Mouse (Mus musculus) myocyte (in vitro differentiated cells): Measurements from ENCODE around the gene Plxna1. TPM values are rescaled to one million over a fixed set of nuclear protein-coding genes. Genes with fewer than 3 reads are reported as not detected.

Experiments
- H3K27me3 ChIP-seq: one replicate; pipeline ENCODE4 v1.6.1; 2011; ENCODE audit not compliant: control insufficient read depth, insufficient read depth, insufficient read length
- H3K36me3 ChIP-seq: one replicate; pipeline ENCODE4 v1.6.1; 2011; ENCODE audit not compliant: control insufficient read depth, insufficient read depth
- H3K4me2 ChIP-seq: one replicate; pipeline ENCODE4 v1.6.1; 2011; ENCODE audit warnings: low read depth, control low read depth
- H3K4me3 ChIP-seq: one replicate; pipeline ENCODE4 v1.5.1; 2011; ENCODE audit warnings: mild to moderate bottlenecking, control low read depth, moderate library complexity
- H3K79me2 ChIP-seq: one replicate; pipeline ENCODE4 v1.6.1; 2011; ENCODE audit not compliant: control insufficient read depth, insufficient read depth
- H3ac ChIP-seq: one replicate; pipeline ENCODE4 v1.6.1; 2011; ENCODE audit not compliant: control insufficient read depth, insufficient read length
- CEBPB ChIP-seq: IDR thresholded peaks from 2 replicates; pipeline ENCODE4 v1.6.1; 2011; ENCODE audit warnings: mild to moderate bottlenecking, moderate library complexity; ENCODE audit not compliant: poor library complexity, insufficient read depth, severe bottlenecking
- E2F4 ChIP-seq: IDR thresholded peaks from one replicate; pipeline ENCODE4 v1.6.1; 2011; ENCODE audit warnings: mild to moderate bottlenecking, control low read depth, moderate library complexity; ENCODE audit not compliant: insufficient read depth
- MAX ChIP-seq: IDR thresholded peaks from one replicate; pipeline ENCODE4 v1.6.1; 2011; ENCODE audit warnings: low read depth, mild to moderate bottlenecking, control low read depth
- MYOD1 ChIP-seq, 3 experiments: IDR thresholded peaks; one replicate each; pipeline ENCODE4 v1.6.1; 2011; ENCODE audit warnings: control low read depth in 2 of 3, low read depth in 2 of 3, mild to moderate bottlenecking in 2 of 3, moderate library complexity in 1 of 3; ENCODE audit not compliant: insufficient read length in 2 of 3, control insufficient read depth in 1 of 3
- MYOG ChIP-seq, 3 experiments: IDR thresholded peaks; one replicate each; pipeline ENCODE4 v1.6.1; 2011; ENCODE audit warnings: control low read depth in 2 of 3, low read depth in 2 of 3, mild to moderate bottlenecking in 2 of 3; ENCODE audit not compliant: insufficient read length in 2 of 3, control insufficient read depth in 1 of 3, insufficient read depth in 1 of 3
- POLR2A ChIP-seq: IDR thresholded peaks from one replicate; pipeline ENCODE4 v1.6.1; 2011; ENCODE audit warnings: low read depth, mild to moderate bottlenecking, control low read depth, moderate library complexity; ENCODE audit not compliant: insufficient read length
- POLR2AphosphoS2 ChIP-seq: IDR thresholded peaks from one replicate; pipeline ENCODE4 v1.6.1; 2011; ENCODE audit warnings: low read depth, control low read depth; ENCODE audit not compliant: insufficient read length
- REST ChIP-seq: IDR thresholded peaks from one replicate; pipeline ENCODE4 v1.6.1; 2011; ENCODE audit warnings: mild to moderate bottlenecking, control low read depth, moderate library complexity; ENCODE audit not compliant: insufficient read depth, insufficient read length
- SRF ChIP-seq: IDR thresholded peaks from one replicate; pipeline ENCODE4 v1.6.1; 2011; ENCODE audit warnings: low read depth; ENCODE audit not compliant: control insufficient read depth, insufficient read length
- TCF12 ChIP-seq: IDR thresholded peaks from one replicate; pipeline ENCODE4 v1.6.1; 2011; ENCODE audit warnings: mild to moderate bottlenecking, control low read depth; ENCODE audit not compliant: poor library complexity, insufficient read depth, severe bottlenecking
- TCF3 ChIP-seq: IDR thresholded peaks from one replicate; pipeline ENCODE4 v1.6.1; 2011; ENCODE audit warnings: low read depth, control low read depth; ENCODE audit not compliant: insufficient read length
- USF1 ChIP-seq: IDR thresholded peaks from one replicate; pipeline ENCODE4 v1.6.1; 2011; ENCODE audit warnings: low read depth, mild to moderate bottlenecking, control low read depth, moderate library complexity
- polyA plus RNA-seq: library from polyadenylated mRNA; unstranded; fragments of >200 nt; fragmentation: generic; extraction: Trizol; gene quantifications from one replicate; pipeline ENCODE4 v1.2.1, GENCODE M21; 2012; ENCODE audit warnings: missing spikeins

Plxna1 gene
- polyA plus RNA-seq, 1 experiment: 64.4 TPM

DNA sequence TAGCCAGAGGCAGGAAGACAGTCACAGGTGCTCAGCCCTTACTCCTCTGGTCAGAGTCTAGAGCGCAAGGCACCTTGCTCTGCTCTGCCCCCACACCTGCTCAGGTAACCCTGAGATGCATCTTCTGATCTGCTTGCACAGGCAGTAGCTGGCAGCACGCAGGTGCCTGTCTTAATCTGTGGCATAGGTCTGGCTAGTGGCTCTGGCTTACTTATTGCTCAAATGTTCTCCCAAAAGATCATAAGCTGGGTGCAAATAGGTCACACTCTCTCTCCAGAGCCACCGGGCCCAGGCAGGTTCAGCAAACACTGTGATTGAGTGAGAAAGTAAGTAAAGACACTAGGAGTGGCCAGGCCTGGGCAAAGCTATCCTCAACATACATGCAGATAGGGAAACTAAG is 3.2 kb downstream of the Plxna1 start:
- Histone ChIP-seq H3K79me2 (peaks cover 75% of the 10 kb centered on the region), H3ac (no peak overlapping the region), H3K36me3 (no peaks in the 10 kb centered on the region), H3K4me2 (peak overlapping the region; percentile 96), H3K4me3 (peak overlapping the region; percentile 73), H3K27me3 (no peaks in the 10 kb centered on the region)
- TF ChIP-seq E2F4 (no peak), USF1 (no peak), MYOD1 (IDR thresholded peaks at IDR 0.05; ENCODE audit: control insufficient read depth in 1 of 3, insufficient read length in 2 of 3, low read depth in 2 of 3) (no peak), TCF12 (no peak), POLR2AphosphoS2 (no peak), MYOG (IDR thresholded peaks at IDR 0.05; ENCODE audit: control insufficient read depth in 1 of 3, insufficient read depth in 1 of 3, insufficient read length in 2 of 3, low read depth in 2 of 3) (no peak), POLR2A (no peak), CEBPB (no peak), SRF (no peak), MAX (no peak)

DNA sequence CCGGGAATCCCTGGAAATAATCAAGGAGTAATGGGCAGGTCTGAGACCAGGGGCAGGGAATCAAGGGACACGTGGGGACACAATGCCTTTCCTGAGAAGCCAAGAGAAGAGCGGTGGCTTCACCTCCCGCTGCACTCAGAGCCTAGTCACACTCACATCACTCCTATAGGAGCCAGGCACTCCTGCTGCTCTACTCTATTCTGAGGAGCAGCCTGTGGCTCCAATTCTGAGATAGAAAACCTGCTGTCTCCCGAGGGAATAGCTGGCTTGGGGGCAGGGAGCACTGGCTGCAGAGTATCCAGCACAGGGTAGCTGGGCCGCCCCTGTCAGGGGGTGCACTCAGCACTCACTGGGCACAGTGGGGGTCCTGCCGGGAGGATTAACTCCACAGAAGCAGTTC is 6.8 kb downstream of the Plxna1 start:
- H3K79me2 ChIP-seq: peaks cover 90% of the 10 kb centered on the region
- H3K36me3 ChIP-seq: peaks cover 5% of the 10 kb centered on the region
- no peak overlapping the region for H3K4me3 ChIP-seq
- no peak overlapping the region for H3K4me2 ChIP-seq
- H3K27me3 ChIP-seq: no peaks in the 10 kb centered on the region
- no peak overlapping the region for H3ac ChIP-seq
- TF ChIP-seq MAX (no peak), E2F4 (no peak), USF1 (no peak), TCF12 (no peak), CEBPB (no peak), POLR2AphosphoS2 (no peak)

DNA sequence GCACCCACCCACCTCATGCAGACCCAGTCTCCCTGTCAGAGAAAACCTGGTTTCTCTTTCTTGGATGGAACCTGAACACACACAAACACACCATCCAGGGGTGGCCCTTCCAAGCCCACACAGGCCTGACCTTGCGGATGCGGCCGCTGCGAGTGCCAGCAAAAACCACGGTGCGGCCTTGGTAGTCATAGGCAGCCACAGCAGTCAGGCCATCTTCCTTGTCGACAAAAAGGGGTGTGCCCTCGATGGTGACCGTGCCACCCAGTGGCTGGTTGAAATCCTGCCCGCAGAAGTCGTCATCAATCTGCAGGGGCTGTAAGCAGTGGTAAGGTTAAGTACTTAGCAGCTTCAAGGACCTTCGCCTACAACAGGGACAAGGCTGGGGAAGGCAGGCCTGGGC is 7.7 kb downstream of the Plxna1 start:
- Histone ChIP-seq H3K4me2 (peak overlapping the region; percentile 52), H3K79me2 (peaks cover 80% of the 10 kb centered on the region), H3K27me3 (no peaks in the 10 kb centered on the region), H3ac (no peak overlapping the region), H3K4me3 (no peak overlapping the region), H3K36me3 (peaks cover 5% of the 10 kb centered on the region)
- TF ChIP-seq MYOG (IDR thresholded peaks at IDR 0.05; ENCODE audit: control insufficient read depth in 1 of 3, insufficient read depth in 1 of 3, insufficient read length in 2 of 3, low read depth in 2 of 3) (peak in 1 of 3 experiments; percentile 33), MYOD1 (IDR thresholded peaks at IDR 0.05; ENCODE audit: control insufficient read depth in 1 of 3, insufficient read length in 2 of 3, low read depth in 2 of 3) (peak in 1 of 3 experiments; percentile 24), MAX (no peak)

DNA sequence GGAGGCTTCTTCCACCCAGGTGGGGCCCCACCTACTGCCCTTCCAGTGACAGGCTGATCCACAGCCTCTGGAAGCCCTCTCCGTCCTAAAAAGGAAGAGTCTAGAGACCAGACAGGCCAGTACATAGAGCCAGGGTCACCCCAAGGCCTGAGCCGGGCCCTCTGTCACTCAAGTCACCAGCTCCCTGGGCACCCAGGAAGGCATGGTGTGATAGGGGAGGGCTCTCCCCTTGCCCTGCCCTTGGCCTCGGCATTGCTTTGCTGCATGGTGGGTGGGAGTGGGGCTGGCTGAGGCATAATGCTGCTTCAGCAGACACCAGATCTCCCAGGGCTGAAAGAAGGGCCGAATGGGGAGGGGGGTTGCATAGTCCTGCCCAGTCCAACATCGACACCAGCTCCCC is 8.3 kb downstream of the Plxna1 start:
- Histone ChIP-seq H3K36me3 (peaks cover 5% of the 10 kb centered on the region), H3K4me3 (no peak overlapping the region), H3K4me2 (peak overlapping the region; percentile 52), H3ac (no peak overlapping the region), H3K27me3 (no peaks in the 10 kb centered on the region), H3K79me2 (peaks cover 74% of the 10 kb centered on the region)
- TF ChIP-seq SRF (no peak), TCF12 (no peak), TCF3 (no peak), MYOD1 (IDR thresholded peaks at IDR 0.05; ENCODE audit: control insufficient read depth in 1 of 3, insufficient read length in 2 of 3, low read depth in 2 of 3) (no peak), REST (no peak), USF1 (no peak), POLR2A (no peak), MYOG (IDR thresholded peaks at IDR 0.05; ENCODE audit: control insufficient read depth in 1 of 3, insufficient read depth in 1 of 3, insufficient read length in 2 of 3, low read depth in 2 of 3) (no peak), MAX (no peak), POLR2AphosphoS2 (no peak), E2F4 (no peak), CEBPB (no peak)

DNA sequence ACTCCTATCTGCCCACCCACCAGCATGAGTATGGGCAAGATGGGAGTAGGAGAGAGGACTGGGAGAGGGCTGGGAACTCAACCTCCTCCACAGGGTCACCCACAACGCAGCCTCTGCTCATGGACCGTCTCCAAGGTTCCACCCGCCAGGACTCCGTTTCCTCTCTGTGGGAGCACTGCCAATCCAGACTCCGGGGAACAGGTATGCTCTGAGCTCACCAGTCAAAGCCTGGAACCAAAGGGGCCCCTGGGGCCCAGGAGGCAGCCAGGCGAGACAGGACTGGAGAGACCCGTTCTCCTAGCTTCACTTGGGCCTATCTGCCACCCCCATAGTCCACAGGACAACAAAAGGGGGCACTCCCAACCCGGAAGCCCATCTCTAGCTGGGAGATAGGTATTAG is 9.3 kb downstream of the Plxna1 start:
- Histone ChIP-seq H3K4me3 (no peak overlapping the region), H3K79me2 (peaks cover 64% of the 10 kb centered on the region), H3K4me2 (no peak overlapping the region), H3ac (no peak overlapping the region), H3K27me3 (no peaks in the 10 kb centered on the region), H3K36me3 (peaks cover 5% of the 10 kb centered on the region)
- no peak for TF ChIP-seq MYOD1 (IDR thresholded peaks at IDR 0.05; ENCODE audit: control insufficient read depth in 1 of 3, insufficient read length in 2 of 3, low read depth in 2 of 3)
- TF ChIP-seq E2F4: no peak
- TF ChIP-seq TCF12: no peak
- TF ChIP-seq USF1: no peak
- TF ChIP-seq POLR2AphosphoS2: no peak
- no peak for TF ChIP-seq POLR2A
- no peak for TF ChIP-seq SRF
- no peak for TF ChIP-seq TCF3
- TF ChIP-seq CEBPB: no peak
- no peak for TF ChIP-seq MAX
- no peak for TF ChIP-seq MYOG (IDR thresholded peaks at IDR 0.05; ENCODE audit: control insufficient read depth in 1 of 3, insufficient read depth in 1 of 3, insufficient read length in 2 of 3, low read depth in 2 of 3)
- TF ChIP-seq REST: no peak
